Mouse (Mus musculus): ENCODE results near the gene Rassf4.

GRCm38 (mm10) chr6:116664830-116665229, 8.9 kb downstream of the Rassf4 start:
- no peak for TF ChIP-seq CTCF (IDR thresholded peaks at IDR 0.05)
- no peak for TF ChIP-seq EP300 (IDR thresholded peaks at IDR 0.05)

All from lung, postnatal 0 days (tissue).